Mouse (Mus musculus): ENCODE data around the gene Rassf3. TPM values are rescaled to one million over a fixed set of nuclear protein-coding genes. Genes with fewer than 3 reads are reported as not detected.

Rassf3 gene
- polyA plus RNA-seq, 1 experiment from 2014 or later: 6.0 TPM

- Histone ChIP-seq H3K27ac (ENCODE audit: low read depth, low read length) (no peak overlapping the region), H3K36me3 (ENCODE audit: control insufficient read depth, insufficient read depth, low read length) (peaks cover 16% of the 10 kb centered on the region), H3K9ac (ENCODE audit: low read length) (no peak overlapping the region), H3K9me3 (ENCODE audit: control insufficient read depth, low read length) (no peaks in the 10 kb centered on the region), H3K27me3 (ENCODE audit: control insufficient read depth, insufficient read depth, low read length) (no peaks in the 10 kb centered on the region), H3K4me2 (no peak overlapping the region), H3K4me3 (ENCODE audit: low read depth, low read length) (no peak overlapping the region), H3K4me1 (ENCODE audit: control insufficient read depth, insufficient read depth, low read length) (no peaks in the 10 kb centered on the region)
- DNase-seq (ENCODE audit: low spot score, missing footprints): no peak
- ATAC-seq (ENCODE audit: low FRiP score): no peak
- 95% methylated on average over 8 of the region's 8 CpGs for WGBS
These were observed 84.2 kb downstream of the Rassf3 start for GRCm38 (mm10) chr10:121391901-121392300.

- Histone ChIP-seq H3K9me3 (ENCODE audit: control insufficient read depth, low read length) (no peaks in the 10 kb centered on the region), H3K4me2 (no peak overlapping the region), H3K27me3 (ENCODE audit: control insufficient read depth, insufficient read depth, low read length) (no peaks in the 10 kb centered on the region), H3K27ac (ENCODE audit: low read depth, low read length) (no peak overlapping the region), H3K4me3 (ENCODE audit: low read depth, low read length) (no peak overlapping the region), H3K9ac (ENCODE audit: low read length) (no peak overlapping the region), H3K36me3 (ENCODE audit: control insufficient read depth, insufficient read depth, low read length) (peaks cover 12% of the 10 kb centered on the region), H3K4me1 (ENCODE audit: control insufficient read depth, insufficient read depth, low read length) (no peaks in the 10 kb centered on the region)
- no peak for ATAC-seq (ENCODE audit: low FRiP score)
- 88% methylated on average over 10 of the region's 10 CpGs for WGBS
- no peak for DNase-seq (ENCODE audit: low spot score, missing footprints)
These were observed 85.5 kb downstream of the Rassf3 start for GRCm38 (mm10) chr10:121390602-121391001.

- no peak overlapping the region for H3K4me2 ChIP-seq
- no peak overlapping the region for H3K27ac ChIP-seq (ENCODE audit: low read depth, low read length)
- no peak overlapping the region for H3K9ac ChIP-seq (ENCODE audit: low read length)
- WGBS: 80% methylated on average over 9 of the region's 9 CpGs
- 0 out of 2 replicates have a peak, but pooled peaks have one; percentile 19 for ATAC-seq (ENCODE audit: low FRiP score)
- peak; percentile 75 for DNase-seq (ENCODE audit: low spot score, missing footprints)
- H3K4me1 ChIP-seq (ENCODE audit: control insufficient read depth, insufficient read depth, low read length): no peaks in the 10 kb centered on the region
- no peaks in the 10 kb centered on the region for H3K27me3 ChIP-seq (ENCODE audit: control insufficient read depth, insufficient read depth, low read length)
- no peak overlapping the region for H3K4me3 ChIP-seq (ENCODE audit: low read depth, low read length)
- peaks cover 3% of the 10 kb centered on the region; the same call in 1 of the 2 replicates for H3K36me3 ChIP-seq (ENCODE audit: control insufficient read depth, insufficient read depth, low read length)
- no peaks in the 10 kb centered on the region for H3K9me3 ChIP-seq (ENCODE audit: control insufficient read depth, low read length)
These were observed 89.8 kb downstream of the Rassf3 start for GRCm38 (mm10) chr10:121386347-121386746.

GRCm38 (mm10) chr10:121385695-121386094, 90.5 kb downstream of the Rassf3 start:
- Histone ChIP-seq H3K36me3 (ENCODE audit: control insufficient read depth, insufficient read depth, low read length) (peaks cover 3% of the 10 kb centered on the region; the same call in 1 of the 2 replicates), H3K4me3 (ENCODE audit: low read depth, low read length) (no peak overlapping the region), H3K4me1 (ENCODE audit: control insufficient read depth, insufficient read depth, low read length) (no peaks in the 10 kb centered on the region), H3K27me3 (ENCODE audit: control insufficient read depth, insufficient read depth, low read length) (no peaks in the 10 kb centered on the region), H3K9ac (ENCODE audit: low read length) (no peak overlapping the region), H3K9me3 (ENCODE audit: control insufficient read depth, low read length) (no peaks in the 10 kb centered on the region), H3K4me2 (no peak overlapping the region), H3K27ac (ENCODE audit: low read depth, low read length) (no peak overlapping the region)
- WGBS: 98% methylated on average over 6 of the region's 6 CpGs
- no peak for ATAC-seq (ENCODE audit: low FRiP score)
- DNase-seq (ENCODE audit: low spot score, missing footprints): peak; percentile 80

- H3K27ac ChIP-seq (ENCODE audit: low read depth, low read length): no peak overlapping the region
- no peak overlapping the region for H3K4me2 ChIP-seq
- no peaks in the 10 kb centered on the region for H3K4me1 ChIP-seq (ENCODE audit: control insufficient read depth, insufficient read depth, low read length)
- no peak overlapping the region for H3K9ac ChIP-seq (ENCODE audit: low read length)
- peaks cover 8% of the 10 kb centered on the region for H3K36me3 ChIP-seq (ENCODE audit: control insufficient read depth, insufficient read depth, low read length)
- WGBS: 94% methylated on average over 13 of the region's 13 CpGs
- no peaks in the 10 kb centered on the region for H3K9me3 ChIP-seq (ENCODE audit: control insufficient read depth, low read length)
- DNase-seq (ENCODE audit: low spot score, missing footprints) (no peak), ATAC-seq (ENCODE audit: low FRiP score) (no peak)
- H3K27me3 ChIP-seq (ENCODE audit: control insufficient read depth, insufficient read depth, low read length): no peaks in the 10 kb centered on the region
- H3K4me3 ChIP-seq (ENCODE audit: low read depth, low read length): no peak overlapping the region
These were observed 91.4 kb downstream of the Rassf3 start for GRCm38 (mm10) chr10:121384710-121385109.

- no peak for DNase-seq (ENCODE audit: low spot score, missing footprints)
- Histone ChIP-seq H3K27ac (ENCODE audit: low read depth, low read length) (no peak overlapping the region), H3K27me3 (ENCODE audit: control insufficient read depth, insufficient read depth, low read length) (no peaks in the 10 kb centered on the region), H3K9me3 (ENCODE audit: control insufficient read depth, low read length) (no peaks in the 10 kb centered on the region), H3K9ac (ENCODE audit: low read length) (no peak overlapping the region), H3K4me1 (ENCODE audit: control insufficient read depth, insufficient read depth, low read length) (no peaks in the 10 kb centered on the region), H3K4me3 (ENCODE audit: low read depth, low read length) (no peak overlapping the region), H3K36me3 (ENCODE audit: control insufficient read depth, insufficient read depth, low read length) (peaks cover 17% of the 10 kb centered on the region), H3K4me2 (no peak overlapping the region)
- ATAC-seq (ENCODE audit: low FRiP score): no peak
- 96% methylated on average over 18 of the region's 18 CpGs for WGBS
These were observed 94.9 kb downstream of the Rassf3 start for GRCm38 (mm10) chr10:121381280-121381679.

- H3K27ac ChIP-seq (ENCODE audit: low read depth, low read length): no peak overlapping the region
- ATAC-seq (ENCODE audit: low FRiP score): no peak
These were observed 96.8 kb downstream of the Rassf3 start for GRCm38 (mm10) chr10:121379387-121379786.

GRCm38 (mm10) chr10:121376530-121377271, 99.4 kb downstream of the Rassf3 start:
- no peak overlapping the region for H3K27ac ChIP-seq (ENCODE audit: low read depth, low read length)
- H3K36me3 ChIP-seq (ENCODE audit: control insufficient read depth, insufficient read depth, low read length): peaks cover 17% of the 10 kb centered on the region
- H3K4me2 ChIP-seq: no peak overlapping the region
- no peaks in the 10 kb centered on the region for H3K9me3 ChIP-seq (ENCODE audit: control insufficient read depth, low read length)
- 93% methylated on average over 24 of the region's 24 CpGs for WGBS
- H3K9ac ChIP-seq (ENCODE audit: low read length): no peak overlapping the region
- no peak for DNase-seq (ENCODE audit: low spot score, missing footprints)
- no peak overlapping the region for H3K4me3 ChIP-seq (ENCODE audit: low read depth, low read length)
- H3K27me3 ChIP-seq (ENCODE audit: control insufficient read depth, insufficient read depth, low read length): no peaks in the 10 kb centered on the region
- no peak for ATAC-seq (ENCODE audit: low FRiP score)
- no peaks in the 10 kb centered on the region for H3K4me1 ChIP-seq (ENCODE audit: control insufficient read depth, insufficient read depth, low read length)

More at GRCm38 (mm10) chr10:121379387-121379786, 96.8 kb downstream of the Rassf3 start:
- no peak for DNase-seq (ENCODE audit: low spot score, missing footprints)
- Histone ChIP-seq H3K9ac (ENCODE audit: low read length) (no peak overlapping the region), H3K4me3 (ENCODE audit: low read depth, low read length) (no peak overlapping the region), H3K27me3 (ENCODE audit: control insufficient read depth, insufficient read depth, low read length) (no peaks in the 10 kb centered on the region), H3K36me3 (ENCODE audit: control insufficient read depth, insufficient read depth, low read length) (peaks cover 17% of the 10 kb centered on the region), H3K4me1 (ENCODE audit: control insufficient read depth, insufficient read depth, low read length) (no peaks in the 10 kb centered on the region), H3K4me2 (no peak overlapping the region), H3K9me3 (ENCODE audit: control insufficient read depth, low read length) (no peaks in the 10 kb centered on the region)
- 96% methylated on average over 3 of the region's 3 CpGs for WGBS

- no peaks in the 10 kb centered on the region for H3K4me1 ChIP-seq (ENCODE audit: control insufficient read depth, insufficient read depth, low read length)
- peaks cover 14% of the 10 kb centered on the region for H3K36me3 ChIP-seq (ENCODE audit: control insufficient read depth, insufficient read depth, low read length)
- 84% methylated on average over 24 of the region's 24 CpGs for WGBS
- H3K4me3 ChIP-seq (ENCODE audit: low read depth, low read length): no peak overlapping the region
- H3K9me3 ChIP-seq (ENCODE audit: control insufficient read depth, low read length): no peaks in the 10 kb centered on the region
- no peaks in the 10 kb centered on the region for H3K27me3 ChIP-seq (ENCODE audit: control insufficient read depth, insufficient read depth, low read length)
- H3K4me2 ChIP-seq: no peak overlapping the region
- no peak overlapping the region for H3K9ac ChIP-seq (ENCODE audit: low read length)
- ATAC-seq (ENCODE audit: low FRiP score) (no peak), DNase-seq (ENCODE audit: low spot score, missing footprints) (no peak)
- H3K27ac ChIP-seq (ENCODE audit: low read depth, low read length): no peak overlapping the region
These were observed 100.3 kb downstream of the Rassf3 start for GRCm38 (mm10) chr10:121375649-121376493.

Measured in midbrain, embryonic 11.5 days (tissue).